Mouse (Mus musculus): ENCODE data around the gene Rnf217. TPM values are rescaled to one million over a fixed set of nuclear protein-coding genes. Genes with fewer than 3 reads are reported as not detected.

Gene Rnf217
- 1 to 10 TPM; 3.5 to 3.8 TPM for total RNA-seq (2021)
- long read RNA-seq, experiment 1, full-length matches to known transcripts: 10 of 10 reads
- long read RNA-seq, experiment 1, partial matches to known transcripts: 0 of 10 reads
- long read RNA-seq, experiment 1, other reads (novel, unspliced or antisense): 0 of 10 reads
- long read RNA-seq, experiment 2, full-length matches to known transcripts: 4 of 4 reads
- long read RNA-seq, experiment 2, partial matches to known transcripts: 0 of 4 reads
- long read RNA-seq, experiment 2, other reads (novel, unspliced or antisense): 0 of 4 reads

DNA sequence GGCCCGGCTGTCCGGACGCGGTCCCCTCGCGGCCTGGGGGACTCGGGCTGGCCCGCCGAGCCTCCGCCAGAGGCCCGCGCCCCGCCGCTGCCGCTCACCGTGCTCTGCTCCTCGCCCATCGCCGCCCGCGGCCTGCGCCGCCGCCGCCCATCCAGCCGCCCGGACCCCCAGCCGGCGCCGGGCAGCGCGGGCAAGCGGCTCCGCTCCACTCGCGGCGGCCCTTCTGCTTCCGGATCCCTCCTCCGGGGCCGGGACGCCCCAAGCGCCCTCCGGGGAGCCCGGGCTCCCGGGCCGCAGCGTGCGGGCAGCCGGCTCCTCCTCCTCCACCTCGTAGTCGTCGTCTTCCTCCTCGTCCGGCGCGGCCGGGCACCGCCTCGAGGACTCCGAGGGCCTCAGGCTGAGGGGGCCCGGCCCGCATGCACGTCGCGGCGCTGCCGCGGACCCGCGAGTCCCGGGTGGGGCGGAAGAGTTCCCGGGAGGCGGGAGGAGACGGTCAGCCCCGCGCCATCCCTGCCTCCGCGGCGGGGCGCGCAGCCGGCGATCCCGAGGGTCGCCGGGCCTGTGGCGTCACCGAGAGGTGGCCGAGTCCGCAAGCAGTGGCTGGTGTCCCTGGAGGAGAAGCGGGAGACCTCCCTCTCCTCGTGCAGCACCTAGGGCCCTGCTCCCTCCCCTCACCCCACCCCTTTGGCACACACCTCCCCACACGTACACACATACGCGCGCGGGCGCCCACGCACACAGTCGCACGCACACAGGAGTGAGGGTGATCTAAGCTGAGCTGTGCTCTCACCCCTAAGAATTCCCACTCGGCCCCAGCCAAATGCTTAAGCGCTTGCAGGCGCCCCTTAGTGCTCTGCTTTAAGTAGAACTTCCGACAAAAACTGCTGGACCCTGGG, at the start of gene Rnf217:
Rnf217 (minus strand) TSS at position 119 of the 896 bp plus-strand sequence.
- DNase-seq: peak; percentile 54 to 79

DNA sequence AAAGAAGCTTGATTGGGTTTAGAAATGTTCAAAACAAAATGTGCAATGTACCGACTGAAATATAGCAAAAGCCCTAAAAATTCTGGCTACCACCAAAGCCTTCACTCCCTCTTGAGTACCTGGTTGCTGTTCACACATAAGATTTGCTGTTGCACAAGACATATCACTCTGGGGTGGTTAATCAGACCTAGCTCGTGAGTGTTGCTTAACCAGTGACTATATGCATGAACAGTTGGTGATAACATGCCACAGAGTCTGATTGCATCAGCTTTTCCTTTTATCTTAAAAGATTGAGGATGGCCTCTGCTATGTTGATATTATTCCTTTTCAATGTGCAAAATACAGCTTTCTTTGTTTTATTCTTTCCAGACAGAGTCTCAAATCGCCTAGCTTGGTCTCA, 38.3 kb upstream of the Rnf217 start:
- DNase-seq: no peak

DNA sequence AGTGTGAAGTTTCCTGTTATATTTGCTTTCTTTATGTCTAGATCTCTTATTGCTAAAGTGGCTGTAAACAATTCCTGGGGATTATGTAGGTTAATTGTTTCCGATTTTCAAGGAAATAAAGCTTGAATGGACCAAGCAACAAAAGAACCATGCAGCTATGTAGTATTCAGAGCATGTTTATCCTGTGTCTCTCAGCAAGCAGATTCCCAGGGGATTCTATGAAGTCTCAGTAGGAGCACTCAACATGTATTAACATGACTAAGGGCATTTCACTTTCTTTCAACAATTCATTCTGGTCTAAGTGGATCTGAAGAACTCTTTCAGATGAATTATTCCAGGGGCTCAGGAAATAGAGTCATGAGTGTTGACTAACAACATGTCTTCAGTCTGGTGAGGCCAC, 37.1 kb upstream of the Rnf217 start:
- no peak for DNase-seq

DNA sequence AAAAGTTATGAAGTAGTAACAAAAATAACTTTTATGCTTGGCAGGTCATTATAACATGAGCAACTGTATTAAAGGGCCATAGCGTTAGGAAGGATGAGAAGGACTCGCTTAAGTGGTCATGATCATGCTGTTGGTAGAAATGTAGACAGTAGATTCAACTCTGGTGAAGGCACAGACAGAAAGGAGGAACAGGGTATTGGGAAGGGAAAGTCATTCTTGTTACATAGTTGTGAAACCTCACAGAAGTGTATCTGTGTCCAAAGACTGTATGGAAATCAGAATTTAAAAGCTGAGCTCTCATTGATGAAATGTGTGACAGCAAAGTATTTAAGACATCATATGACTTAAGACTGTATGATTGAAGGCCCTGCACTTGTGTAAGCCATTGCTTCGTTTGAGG, 26.1 kb upstream of the Rnf217 start:
- DNase-seq: no peak

DNA sequence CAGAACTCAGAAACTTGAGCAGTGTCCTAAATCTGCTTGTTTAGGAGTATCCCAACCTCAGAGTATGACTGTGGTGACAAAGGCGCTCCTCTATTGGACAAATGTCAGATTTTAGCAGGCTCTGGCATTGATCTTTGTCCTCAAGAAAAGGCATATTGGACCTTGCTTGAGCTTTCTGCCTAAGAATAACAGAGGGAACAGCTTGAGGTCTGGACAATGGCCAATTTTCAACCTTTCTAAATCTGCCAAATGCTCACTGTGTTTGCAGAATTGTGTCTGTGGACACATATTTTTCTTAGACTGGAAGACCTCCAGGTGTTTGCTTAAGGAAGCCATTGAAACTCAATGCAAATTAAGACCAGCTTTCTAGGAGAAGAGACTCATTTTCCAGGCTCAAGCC, 23.0 kb upstream of the Rnf217 start:
- no peak for DNase-seq

DNA sequence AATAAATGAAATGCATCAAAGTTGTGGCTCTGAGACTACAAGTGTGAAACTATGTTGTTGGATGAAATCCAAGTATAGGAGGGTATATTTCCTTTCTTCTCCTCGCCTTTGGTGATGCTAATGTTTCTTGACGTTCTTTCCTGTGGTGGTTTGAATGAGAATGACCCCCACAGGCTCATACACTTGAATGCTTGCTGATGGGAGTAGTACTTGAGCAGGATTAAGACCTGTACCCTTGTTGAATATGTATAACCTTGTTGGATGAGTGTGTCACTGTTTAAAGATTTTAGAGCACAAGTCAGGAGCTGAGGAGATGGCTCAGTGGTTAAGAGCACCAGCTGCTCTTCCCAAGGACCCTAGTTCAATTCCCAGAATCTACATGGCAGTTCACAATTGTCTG, 6.4 kb upstream of the Rnf217 start:
- DNase-seq: no peak

DNA sequence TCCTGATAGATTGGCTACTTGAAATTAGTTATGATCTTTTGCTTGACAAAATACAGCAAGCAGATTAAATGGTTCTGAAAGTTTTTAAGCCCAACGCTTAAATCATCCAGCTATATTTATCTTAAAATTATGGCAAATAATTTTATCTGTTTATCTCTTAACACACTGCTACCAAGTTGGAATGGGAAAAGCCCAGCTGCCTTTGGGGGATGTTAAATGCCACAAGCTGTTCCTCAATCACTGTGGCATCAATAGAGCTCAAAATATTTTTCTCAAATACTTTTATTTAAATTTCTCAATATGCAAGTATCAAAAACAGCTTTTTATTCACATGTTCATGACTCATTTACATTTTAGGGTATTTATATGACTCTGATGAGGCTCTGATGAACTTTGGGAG, 5.1 kb upstream of the Rnf217 start:
- no peak for DNase-seq

DNA sequence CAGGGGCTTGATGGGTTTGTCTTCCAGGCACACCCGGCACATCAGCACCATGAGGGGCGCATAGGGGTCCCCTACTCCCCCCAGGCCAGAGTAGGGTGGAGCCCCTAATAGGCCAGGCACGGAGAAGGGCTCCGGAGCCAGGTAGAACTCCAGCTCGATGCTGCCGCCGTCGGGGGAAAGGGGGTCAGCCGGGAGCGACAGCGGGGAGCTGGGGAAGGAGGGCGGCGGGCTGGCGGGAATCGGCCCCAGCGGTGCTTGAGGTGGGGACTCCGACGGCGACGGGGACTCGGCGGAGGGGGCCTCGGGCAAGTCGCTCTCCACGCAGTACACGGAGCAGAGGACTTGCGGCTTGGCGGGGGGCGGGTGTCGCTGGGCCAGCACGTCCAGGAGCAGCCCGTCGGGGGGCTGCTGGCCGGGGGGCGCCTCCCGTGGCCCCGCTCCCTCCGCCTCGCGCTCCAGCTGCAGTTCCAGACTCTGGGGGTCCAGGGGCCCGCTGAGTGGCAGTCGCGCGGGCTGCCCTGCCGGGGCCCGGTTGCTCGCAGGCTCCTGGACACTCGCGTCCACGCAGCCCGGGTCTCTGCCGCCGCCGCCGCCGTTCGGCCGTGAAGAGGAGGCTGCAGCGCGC, 431 bp downstream of the Rnf217 start:
- peak; percentile 18 to 41 for DNase-seq

DNA sequence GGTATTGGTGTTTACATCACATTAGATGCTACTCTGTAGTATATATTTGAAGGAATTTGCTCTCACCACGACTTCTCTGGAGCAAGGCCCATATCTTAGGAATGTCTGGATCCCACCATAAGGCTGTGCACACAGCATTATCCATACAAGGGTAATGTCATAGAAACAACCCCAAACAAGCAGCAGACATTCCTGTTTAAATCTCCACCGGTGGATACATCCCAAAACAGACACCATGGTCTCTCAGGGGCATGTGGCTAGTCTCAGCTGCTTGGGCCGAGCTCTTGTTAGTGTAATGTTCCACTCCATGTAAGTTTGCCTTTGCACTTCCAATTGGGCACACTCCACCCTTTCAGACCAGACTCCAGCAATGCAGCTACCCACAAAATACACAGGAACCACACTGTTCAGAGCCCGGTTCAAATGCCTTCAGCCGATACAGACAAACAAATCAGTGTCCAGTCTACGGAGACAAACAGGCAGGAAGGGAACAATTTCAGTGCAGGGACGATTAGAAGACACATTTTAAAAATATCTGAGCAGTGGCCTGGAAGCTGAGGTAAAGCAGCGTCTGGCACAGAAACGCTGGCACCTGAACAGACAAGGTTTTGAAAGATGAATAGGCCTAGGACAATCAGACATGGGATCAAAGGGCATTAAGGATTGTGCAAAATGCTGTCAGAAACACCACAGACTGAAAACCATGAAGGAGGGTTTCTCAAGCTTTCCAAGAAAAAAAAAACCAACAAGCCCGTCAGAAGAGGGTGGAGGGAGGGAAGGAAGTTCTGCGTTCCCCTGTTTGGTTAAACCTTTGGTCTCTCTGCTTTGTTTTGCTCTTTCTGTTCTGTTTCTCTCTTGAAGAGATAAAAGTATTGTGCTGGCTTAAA, 1.8 kb downstream of the Rnf217 start:
- peak; percentile 11 to 47 for DNase-seq

DNA sequence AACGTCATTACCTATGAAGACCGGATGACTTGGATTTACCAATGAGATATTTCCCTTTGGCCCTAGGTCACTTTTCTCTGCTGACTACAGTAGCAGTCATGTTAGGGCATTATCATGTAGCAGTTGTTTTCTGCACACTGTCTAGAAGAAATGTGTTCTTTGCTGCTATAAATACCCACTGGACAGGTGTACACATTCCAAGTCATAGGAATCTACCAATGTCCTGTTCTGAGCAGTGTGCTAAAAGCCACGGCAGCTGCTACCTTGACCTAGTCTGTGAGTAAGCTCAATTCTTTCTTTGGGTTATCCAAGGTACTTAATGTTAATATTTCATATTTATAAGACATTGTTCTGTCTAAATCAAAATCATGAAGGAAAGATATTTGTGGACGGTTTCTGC, 5.1 kb downstream of the Rnf217 start:
- no peak for DNase-seq

DNA sequence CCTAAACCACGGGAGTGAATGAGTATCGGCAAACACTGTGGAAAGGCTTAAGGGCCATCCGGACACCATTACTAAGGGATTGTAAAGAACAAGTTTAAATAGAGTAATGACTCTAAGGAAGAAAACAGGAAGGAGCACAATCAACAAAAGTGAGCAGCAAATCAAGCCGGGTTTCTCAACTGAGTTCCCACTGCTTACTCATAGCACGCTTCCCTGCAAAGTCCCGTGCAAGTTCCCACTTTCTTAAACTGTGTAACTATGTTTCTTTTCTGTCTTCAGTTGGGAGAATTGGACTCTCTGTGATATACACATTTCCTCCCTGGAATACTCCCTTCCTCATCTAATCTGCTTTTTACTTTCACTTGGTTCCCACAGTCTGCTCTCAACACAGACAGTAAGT, 8.9 kb downstream of the Rnf217 start:
- no peak for DNase-seq

DNA sequence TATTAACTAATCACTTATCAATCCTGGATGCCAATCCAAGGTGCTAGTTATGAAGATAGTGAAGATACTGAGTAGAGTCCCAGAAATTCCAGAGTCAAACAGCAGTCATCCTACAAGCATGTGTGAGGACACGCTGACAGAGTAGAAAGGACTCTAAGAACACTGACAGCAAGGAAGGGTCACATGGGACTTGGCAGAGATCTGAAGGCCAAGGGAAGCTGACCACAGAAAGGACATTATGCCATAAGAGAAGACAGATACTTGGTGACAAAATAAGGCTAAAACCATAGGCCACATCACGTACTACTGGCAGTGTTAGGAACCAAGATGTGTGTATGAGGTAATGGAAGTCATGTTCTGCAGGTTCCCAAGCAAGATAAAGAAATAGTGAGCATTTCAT, 11.1 kb downstream of the Rnf217 start:
- DNase-seq: no peak

DNA sequence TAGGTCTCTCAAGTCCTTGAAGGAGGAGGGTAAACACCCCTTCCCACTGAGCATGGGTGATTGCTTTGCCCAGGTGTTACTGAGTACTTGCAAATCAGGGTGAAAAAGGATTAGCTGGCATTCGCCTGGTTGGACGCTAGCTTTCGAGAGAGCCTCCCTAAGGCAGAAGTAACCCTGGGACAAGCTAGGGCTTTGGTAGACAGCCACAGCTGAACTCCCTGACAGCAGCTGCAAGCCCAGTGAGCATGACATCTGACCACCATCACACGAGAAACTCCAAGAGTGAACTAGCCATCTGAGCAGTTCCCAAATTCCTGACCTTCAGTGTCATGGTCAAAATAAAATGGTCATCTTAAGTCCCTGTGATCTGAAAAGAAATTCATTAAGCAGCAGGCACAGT, 12.2 kb downstream of the Rnf217 start:
- peak in 1 of 2 experiments; percentile 10 for DNase-seq

DNA sequence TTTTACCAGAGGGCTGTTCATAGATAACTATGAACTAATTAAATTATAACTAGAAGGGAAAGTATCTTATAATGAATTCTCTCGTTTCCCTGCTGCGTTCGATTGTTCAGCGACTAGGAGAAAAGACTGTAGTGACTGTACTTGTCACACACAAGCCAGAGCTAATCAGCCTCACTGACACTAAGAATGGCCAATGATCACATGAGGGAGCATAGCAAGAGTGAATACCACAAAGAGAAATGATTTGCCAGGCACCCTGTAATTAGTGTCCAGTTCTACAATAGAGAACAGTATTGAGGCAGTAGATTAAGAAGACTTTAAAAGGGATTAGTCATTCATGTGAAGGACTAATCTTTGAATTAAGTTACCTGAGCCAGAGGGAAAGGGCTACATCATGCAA, 13.7 kb downstream of the Rnf217 start:
- no peak for DNase-seq

DNA sequence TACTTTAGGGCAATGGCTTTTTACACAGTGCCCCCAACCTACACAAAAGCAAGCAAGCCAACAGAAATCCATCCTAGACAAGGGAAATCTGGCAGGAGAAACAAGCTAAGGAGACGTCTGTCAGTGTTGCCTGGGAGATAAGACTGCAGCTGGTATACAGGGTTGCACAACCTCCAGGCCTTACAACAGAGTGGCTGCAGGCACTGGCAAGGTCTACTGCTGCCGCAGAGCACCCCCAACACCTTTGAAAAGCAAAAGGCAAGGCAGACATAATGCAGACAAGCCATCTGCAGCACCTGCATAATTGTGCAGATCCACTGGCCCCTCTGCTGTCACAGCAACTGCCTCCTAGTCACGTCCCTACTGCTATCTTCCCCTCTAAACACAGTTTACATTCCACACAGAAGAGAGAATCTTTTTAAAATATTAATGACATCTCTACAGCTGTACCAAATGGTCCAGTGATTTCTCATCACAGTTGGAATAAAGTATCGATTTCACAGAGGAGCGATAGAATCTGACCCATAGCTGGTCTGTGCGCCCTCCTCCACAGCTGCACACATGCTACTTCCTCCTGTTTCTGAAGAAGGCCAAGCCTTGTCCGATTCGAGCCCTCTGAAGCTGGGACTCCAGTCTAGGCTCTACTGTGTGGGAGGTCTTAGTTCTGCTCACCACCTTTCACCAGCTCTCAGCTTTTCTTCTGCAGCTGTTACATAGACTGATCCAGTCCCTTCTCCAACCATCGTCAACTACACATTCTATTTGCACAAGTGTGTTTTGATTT, 16.1 kb downstream of the Rnf217 start:
- peak; percentile 42 to 50 for DNase-seq

DNA sequence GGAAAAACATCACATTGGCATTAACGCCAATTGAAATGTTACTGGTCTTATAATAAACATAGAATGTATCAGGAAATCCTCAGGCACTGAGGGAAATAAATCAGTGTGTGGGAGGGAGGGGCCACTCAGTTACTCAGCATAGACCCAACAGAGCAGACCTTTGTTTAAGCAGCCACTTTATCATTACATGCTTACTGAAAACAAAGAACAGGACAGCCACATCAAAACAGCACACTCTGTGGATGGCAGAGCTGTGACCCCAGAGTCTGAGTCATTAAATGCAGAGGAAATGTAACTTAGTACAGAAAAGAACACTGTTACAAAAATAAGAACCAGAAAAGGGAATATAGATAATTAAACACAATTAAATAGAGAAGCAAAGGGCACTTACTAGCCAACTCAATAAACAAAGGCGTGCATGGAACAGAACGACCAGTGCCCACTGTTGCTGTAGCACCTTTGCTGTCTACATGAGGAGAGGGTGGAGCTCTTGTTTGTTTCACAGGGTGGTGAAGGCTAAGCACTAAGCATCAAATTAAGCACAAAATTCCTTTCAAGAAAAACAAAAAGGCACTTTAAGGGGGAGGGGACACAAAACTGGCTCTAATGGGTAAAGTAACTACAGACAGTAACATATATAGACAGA, 16.8 kb downstream of the Rnf217 start:
- DNase-seq: no peak

DNA sequence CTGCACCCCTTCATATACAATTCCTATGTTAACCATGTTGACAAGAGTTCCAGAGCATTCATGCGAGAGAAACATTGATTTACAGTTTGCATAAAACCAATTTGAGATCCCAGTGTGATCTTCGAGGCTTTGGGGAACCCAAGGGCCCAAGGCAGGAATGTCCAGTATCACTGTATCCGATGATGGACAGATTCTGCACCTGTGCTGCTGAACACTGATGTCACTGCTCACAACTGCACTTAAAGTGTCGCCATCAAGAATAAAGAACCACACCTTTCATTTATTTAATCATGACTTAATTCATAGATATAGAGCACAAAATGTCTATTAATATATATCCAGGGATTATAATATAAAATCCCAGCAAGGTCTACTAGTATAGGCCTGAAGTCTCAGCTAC, 28.3 kb downstream of the Rnf217 start:
- DNase-seq: no peak

DNA sequence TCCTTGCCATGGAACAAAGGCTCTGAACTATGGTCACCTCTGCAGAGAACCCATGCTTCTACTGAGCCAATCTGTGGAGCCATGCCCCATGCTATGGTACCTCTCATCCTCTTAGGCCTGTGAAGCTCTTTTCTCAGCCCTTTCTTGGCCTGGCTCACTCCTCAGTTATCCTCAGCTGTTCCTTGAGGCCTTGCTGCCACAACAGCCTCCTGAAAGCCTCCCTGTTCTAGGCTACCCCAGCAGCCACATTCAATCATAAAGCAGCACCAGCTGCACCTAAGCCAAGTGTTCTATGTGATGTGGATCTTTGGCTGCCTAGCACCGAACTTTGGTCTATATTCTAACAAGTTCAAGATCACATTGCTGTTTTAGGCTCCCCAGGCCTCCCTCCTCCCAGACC, 28.9 kb downstream of the Rnf217 start:
- no peak for DNase-seq

DNA sequence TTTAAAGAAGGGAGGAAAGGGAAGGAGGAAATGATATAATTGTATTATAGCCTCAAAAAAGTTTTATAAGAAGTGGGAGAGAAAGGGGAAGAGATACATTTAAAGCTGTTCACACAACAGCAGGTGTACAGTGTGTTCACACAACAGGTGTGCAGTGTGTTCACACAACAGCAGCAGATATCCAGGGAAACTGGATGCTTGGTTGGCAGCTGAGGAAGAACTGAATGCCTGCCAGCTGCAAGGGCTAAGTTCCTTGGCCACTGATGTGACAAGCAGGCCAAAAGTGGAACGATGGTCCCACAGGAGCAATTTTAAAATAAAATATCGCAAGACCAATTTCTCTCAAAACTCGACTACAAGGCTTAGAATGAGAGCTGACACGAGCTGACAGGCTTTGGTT, 35.7 kb downstream of the Rnf217 start:
- DNase-seq: peak in 1 of 2 experiments; percentile 7

DNA sequence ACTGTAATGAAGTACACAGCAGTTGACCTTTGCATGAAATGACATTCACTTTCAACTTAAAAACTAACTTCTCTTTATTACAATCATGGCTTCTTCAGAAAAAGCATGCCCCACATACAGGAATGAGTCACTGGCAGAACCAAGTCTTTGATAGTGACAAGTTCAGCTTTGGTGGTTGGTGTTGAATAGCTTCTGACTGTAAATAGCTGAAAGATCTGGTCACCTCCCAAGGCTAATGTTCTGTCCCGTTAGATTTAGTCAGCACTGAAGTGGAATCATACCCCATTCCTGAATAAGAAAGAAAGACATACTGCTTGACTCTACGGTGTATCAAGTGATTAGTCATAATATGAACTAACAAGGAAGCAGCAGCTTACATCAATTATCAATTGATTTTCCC, 51.7 kb downstream of the Rnf217 start:
- no peak for DNase-seq

DNA sequence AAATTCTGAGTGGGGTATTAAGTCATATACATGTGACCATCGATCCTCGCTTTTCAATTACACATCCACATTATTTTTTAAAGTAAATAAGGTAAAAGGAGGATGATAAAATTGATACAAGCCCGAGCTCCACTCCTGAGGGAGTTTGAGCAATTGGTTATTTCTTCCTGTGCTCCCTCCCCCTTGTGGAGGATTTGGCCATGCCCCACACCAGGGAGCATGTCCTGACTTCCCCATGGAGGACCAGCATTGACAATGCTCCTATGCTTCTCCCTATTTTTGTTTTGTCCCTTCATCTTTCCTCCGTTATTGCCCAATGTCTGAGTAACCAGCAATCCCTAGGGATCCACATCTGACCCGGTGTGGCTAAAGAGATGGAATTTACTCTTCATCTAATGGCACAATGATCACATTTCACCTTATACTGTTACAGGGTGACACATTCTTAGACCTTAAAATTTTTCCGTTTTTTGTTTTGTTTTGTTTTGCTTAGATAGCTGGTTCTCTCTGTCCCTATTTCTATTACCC, 53.5 kb downstream of the Rnf217 start:
- no peak for DNase-seq

Measured in heart, adult 18-20 months (tissue).